Mouse (Mus musculus) testis, adult 2 months (tissue): Measurements from ENCODE around the gene Kbtbd3.

Experiments
- CTCF ChIP-seq: fragments of 200-500 bp; IDR thresholded peaks from 2 replicates; pipeline ENCODE4 v1.5.1; 2012; ENCODE audit warnings: low read depth, mild to moderate bottlenecking, inconsistent platforms, low read length, moderate library complexity; ENCODE audit not compliant: control insufficient read depth, insufficient read depth, insufficient replicate concordance
- POLR2A ChIP-seq: fragments of 200-500 bp; IDR thresholded peaks from 2 replicates; pipeline ENCODE4 v1.6.1; 2012; ENCODE audit warnings: low read depth, mild to moderate bottlenecking, inconsistent platforms, low read length, moderate library complexity; ENCODE audit not compliant: control insufficient read depth

DNA sequence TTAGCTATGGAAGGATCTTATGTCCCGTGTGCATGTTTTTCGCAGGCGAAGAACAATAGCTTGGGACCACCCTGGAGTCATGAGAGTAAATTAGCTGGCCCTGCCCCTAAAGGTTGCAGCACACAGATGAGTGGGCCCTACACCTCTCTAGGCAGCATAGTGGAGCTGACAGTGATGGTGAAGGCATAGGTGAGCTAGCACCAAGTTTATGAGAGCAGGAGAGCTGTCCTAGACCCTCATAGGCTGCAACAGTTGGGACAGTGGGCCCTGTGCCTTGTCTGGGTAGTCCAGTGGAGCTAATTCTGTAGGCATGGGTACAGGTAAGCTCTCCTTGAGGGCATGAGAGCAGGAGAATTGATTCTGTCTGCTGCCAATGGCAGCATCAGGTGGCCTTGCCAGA lies 42.8 kb upstream of the Kbtbd3 start:
- TF ChIP-seq POLR2A (no peak), CTCF (no peak)
